Mouse (Mus musculus): ENCODE measurements at regions not wholly inside any gene's neighbourhood (a gene's known extent, or its start where the extent isn't known, plus 50 kb on each side); places are given as distances from the start of the nearest gene placed in this dataset.

DNA sequence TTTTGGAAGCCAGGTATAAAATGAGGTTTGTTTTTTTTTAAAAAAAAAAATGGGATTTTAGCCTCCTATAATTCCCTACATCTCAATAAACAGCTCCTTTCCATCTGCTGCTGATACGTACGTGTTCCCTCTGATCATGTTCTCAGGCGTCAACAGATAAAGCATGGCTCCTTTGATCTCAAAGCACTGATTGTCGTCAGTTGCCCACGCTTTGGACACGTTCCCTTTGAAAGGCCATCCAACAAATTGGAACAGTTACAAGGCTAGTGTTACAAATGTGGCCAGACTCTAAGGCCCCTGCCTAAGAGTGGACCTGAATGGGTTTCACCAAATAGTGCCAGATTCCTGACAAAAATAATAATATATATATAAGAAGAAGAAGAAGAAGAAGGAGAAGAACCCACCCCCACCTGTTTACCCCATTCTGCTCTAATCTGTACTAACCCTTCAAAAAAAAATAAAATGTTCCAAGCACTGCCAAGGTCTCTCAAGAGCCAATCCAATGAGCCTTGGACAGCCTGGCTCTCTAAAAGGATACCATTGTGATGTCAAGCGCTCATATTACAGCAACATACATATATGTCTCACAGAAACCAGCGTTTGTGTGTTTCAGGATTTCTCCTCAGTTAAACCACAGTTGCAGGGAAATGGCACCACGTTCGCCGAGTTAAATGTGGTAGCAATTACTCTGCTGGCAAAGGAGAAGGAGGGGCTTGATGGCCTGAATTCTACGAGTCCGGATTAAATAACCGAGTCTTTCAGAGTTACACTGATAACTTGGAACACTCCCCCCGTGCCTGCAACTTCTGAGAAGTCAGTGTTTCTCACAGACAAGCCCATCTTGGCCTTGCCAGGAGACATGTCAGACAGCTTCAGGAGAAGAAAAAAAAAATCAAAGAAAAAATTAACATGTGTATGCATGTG is 460.2 kb downstream of the Ate1 start:
- peaks cover 12% of the 10 kb centered on the region for H3K4me1 ChIP-seq
- WGBS = 82% methylated on average over 15 of the region's 15 CpGs
- no peak overlapping the region for H3K4me3 ChIP-seq
- H3K27me3 ChIP-seq (ENCODE audit: low read depth, poor library complexity, severe bottlenecking) = peaks cover 15% of the 10 kb centered on the region
- no peak overlapping the region for H3K27ac ChIP-seq (replicated peaks)
- DNase-seq (ENCODE audit: low spot score) = no peak
- no peaks in the 10 kb centered on the region for H3K9me3 ChIP-seq (replicated peaks)
- H3K36me3 ChIP-seq = no peaks in the 10 kb centered on the region

DNA sequence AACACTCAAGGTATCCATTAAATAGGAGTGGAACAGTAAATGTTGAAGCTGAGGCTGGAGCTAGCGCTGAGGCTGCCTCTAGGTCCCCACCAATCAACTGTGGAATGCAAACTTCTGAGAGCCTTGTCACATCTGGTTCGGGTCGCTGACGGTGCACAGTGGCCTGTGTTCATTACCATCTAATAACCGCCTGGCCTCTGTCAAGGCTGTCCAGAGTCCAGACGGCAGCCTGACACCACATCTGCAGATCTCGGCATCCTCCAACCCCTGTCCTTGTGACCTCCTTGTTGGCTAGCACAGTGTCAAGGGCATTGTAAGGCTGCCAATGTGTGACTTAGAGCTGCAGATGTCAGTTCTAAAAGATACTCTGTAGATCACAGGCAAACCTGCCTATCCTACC is 455.7 kb downstream of the Ate1 start:
- DNase-seq (ENCODE audit: low spot score) = no peak
- H3K9me3 ChIP-seq (replicated peaks) = no peaks in the 10 kb centered on the region
- WGBS = 72% methylated on average over 7 of the region's 7 CpGs
- H3K36me3 ChIP-seq = no peaks in the 10 kb centered on the region
- H3K4me3 ChIP-seq = no peak overlapping the region
- no peak overlapping the region; the same call in 1 of the 2 replicates for H3K27ac ChIP-seq (replicated peaks)
- peaks cover 18% of the 10 kb centered on the region for H3K4me1 ChIP-seq
- peaks cover 23% of the 10 kb centered on the region; the same call in 1 of the 2 replicates for H3K27me3 ChIP-seq (ENCODE audit: low read depth, poor library complexity, severe bottlenecking)

DNA sequence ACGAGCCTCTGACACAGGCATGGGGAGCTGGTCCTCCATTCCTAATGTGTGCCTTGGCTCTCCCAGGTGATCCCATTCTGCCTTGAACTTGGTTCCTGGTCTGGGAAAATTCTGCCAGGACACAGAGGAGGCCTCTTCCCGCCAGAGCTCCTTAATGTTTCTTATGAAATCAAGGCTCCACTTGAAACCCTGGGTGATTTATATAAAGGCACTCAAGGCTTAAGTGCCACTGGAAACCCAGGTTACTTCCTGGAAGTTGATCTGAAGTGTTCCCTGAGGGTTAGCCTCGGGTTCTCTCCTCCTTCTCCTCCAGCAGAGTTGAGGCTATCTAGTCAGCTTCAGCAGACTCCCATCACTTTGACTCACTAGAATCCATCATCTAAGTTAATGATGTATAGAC is 451.9 kb downstream of the Ate1 start:
- Histone ChIP-seq H3K36me3 (no peaks in the 10 kb centered on the region), H3K4me1 (peaks cover 17% of the 10 kb centered on the region), H3K27ac (replicated peaks) (no peak overlapping the region), H3K4me3 (no peak overlapping the region), H3K9me3 (replicated peaks) (no peaks in the 10 kb centered on the region), H3K27me3 (ENCODE audit: low read depth, poor library complexity, severe bottlenecking) (peaks cover 23% of the 10 kb centered on the region; the same call in 1 of the 2 replicates)
- WGBS = 78% methylated on average over 3 of the region's 3 CpGs
- DNase-seq (ENCODE audit: low spot score) = no peak

DNA sequence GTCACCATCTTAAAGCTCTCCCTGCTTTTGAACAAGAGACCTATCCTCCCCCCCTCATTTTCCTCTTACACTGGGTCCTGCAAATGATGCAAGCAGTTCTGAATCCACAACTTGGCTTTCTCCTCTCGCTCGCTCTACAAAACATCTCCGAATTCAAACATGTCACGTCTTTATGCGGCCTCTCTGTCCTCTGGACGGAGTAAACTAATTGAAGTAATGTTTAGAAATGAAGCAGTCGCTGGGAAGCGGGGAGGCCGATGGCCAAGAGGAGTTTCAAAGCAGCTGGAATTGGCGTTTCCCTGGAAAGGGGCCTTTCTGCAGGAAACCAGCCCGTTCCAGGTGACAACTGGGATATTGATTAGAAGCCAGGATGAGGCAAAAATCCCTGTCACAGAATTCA is 446.8 kb downstream of the Ate1 start:
- 73% methylated on average over 11 of the region's 11 CpGs for WGBS

DNA sequence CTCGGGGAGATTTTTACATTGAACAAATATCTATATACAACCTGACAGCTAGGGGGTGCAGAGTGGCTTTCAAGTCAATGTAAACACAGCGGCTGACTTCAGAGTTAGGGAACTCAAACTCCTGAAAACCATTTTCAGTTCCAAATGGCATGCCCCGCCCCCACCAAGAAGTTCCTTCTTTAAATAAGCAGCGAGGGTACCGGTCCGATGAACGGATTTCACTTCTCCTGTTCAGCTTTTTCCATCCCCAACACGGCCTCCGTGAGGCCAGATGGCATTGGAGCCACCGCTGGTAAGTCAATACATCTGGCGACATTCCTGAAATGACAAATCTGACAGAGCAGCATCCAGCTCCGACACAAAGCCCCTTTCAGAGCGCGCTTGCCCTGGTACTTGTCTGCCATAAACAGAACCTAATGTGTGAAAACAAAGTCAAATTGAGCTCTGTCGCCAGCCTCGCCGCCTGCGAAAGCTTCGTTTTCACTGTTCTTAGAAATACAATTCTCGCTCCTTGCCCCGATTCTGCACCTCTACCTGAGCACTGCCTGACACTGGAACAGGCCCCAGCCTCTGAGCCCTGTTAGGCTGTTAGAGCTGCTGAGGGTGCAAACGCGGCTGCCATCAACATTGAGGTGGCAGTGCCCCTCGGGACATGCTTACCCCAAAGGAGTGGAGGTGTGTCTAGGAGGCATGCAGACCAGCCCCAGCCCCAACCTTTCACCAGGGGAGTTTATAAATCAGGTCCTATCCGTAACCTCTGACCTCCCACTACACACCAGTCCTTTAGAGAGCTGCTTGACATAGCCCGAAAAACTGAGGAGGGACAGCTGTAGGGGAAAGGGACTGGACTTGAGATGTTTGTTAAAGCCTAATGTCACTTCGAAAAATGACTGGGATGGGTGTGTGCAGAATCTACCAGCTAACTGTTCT is 446.0 kb downstream of the Ate1 start:
- no peaks in the 10 kb centered on the region for H3K36me3 ChIP-seq
- H3K27me3 ChIP-seq (ENCODE audit: low read depth, poor library complexity, severe bottlenecking) = peaks cover 38% of the 10 kb centered on the region
- H3K27ac ChIP-seq (replicated peaks) = peak overlapping the region; percentile 47
- H3K4me1 ChIP-seq = peaks cover 17% of the 10 kb centered on the region
- WGBS = 36% methylated on average over 27 of the region's 27 CpGs
- no peaks in the 10 kb centered on the region for H3K9me3 ChIP-seq (replicated peaks)
- peak overlapping the region; percentile 39 for H3K4me3 ChIP-seq
- DNase-seq (ENCODE audit: low spot score) = peak; percentile 46

More for the DNA sequence above, 446.8 kb downstream of the Ate1 start:
- peaks cover 43% of the 10 kb centered on the region for H3K27me3 ChIP-seq (ENCODE audit: low read depth, poor library complexity, severe bottlenecking)
- no peaks in the 10 kb centered on the region for H3K9me3 ChIP-seq (replicated peaks)
- no peak overlapping the region; the same call in 1 of the 2 replicates for H3K27ac ChIP-seq (replicated peaks)
- peak overlapping the region; percentile 39 for H3K4me3 ChIP-seq
- no peak for DNase-seq (ENCODE audit: low spot score)
- H3K4me1 ChIP-seq = peaks cover 17% of the 10 kb centered on the region
- no peaks in the 10 kb centered on the region for H3K36me3 ChIP-seq

DNA sequence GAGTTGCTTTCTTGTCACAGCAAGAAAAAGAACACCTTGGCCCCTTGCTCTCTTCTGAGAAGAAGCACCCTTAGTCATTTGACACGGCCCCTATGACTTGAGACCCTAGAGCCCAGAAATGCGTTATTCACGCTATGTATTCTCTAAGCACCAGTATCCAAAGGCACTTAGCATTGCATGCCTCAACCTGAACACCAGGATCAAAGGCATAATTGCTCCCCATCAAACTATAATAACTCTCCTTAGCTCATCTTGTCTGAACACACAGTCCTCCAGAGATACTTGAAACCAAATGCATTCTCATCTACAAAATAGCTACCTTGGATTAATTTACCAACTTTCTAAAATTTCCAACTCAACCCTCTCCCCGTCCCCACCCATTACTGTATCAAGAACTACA is 437.5 kb downstream of the Ate1 start:
- peaks cover 3% of the 10 kb centered on the region; the same call in 1 of the 2 replicates for H3K4me1 ChIP-seq
- H3K36me3 ChIP-seq = no peaks in the 10 kb centered on the region
- no peaks in the 10 kb centered on the region for H3K9me3 ChIP-seq (replicated peaks)
- H3K27ac ChIP-seq (replicated peaks) = no peak overlapping the region
- H3K27me3 ChIP-seq (ENCODE audit: low read depth, poor library complexity, severe bottlenecking) = peaks cover 59% of the 10 kb centered on the region
- no peak for DNase-seq (ENCODE audit: low spot score)
- WGBS = 91% methylated on average over 4 of the region's 4 CpGs
- H3K4me3 ChIP-seq = no peak overlapping the region

DNA sequence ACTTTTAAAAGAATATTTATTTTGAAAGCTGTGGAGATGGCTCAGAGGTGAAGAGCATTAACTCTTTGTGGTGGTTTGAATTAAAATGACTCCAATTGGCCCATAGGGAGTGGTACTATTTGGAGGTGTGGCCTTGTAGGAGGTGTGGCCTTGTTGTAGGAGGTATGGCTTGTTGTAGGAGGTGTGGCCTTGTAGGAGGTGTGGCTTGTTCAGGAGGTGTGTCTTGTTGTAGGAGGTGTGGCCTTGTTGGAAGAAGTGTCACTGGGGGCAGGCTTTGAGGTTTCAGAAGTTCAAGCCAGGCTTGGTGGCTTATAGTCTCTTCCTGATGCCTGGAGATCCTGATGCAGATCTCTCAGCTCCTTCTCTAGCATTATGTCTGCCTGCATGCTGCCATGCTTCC is 434.5 kb downstream of the Ate1 start:
- Histone ChIP-seq H3K27me3 (ENCODE audit: low read depth, poor library complexity, severe bottlenecking) (peaks cover 66% of the 10 kb centered on the region), H3K36me3 (no peaks in the 10 kb centered on the region), H3K4me3 (no peak overlapping the region), H3K27ac (replicated peaks) (no peak overlapping the region), H3K9me3 (replicated peaks) (no peaks in the 10 kb centered on the region), H3K4me1 (peaks cover 3% of the 10 kb centered on the region; the same call in 1 of the 2 replicates)
- DNase-seq (ENCODE audit: low spot score) = no peak

DNA sequence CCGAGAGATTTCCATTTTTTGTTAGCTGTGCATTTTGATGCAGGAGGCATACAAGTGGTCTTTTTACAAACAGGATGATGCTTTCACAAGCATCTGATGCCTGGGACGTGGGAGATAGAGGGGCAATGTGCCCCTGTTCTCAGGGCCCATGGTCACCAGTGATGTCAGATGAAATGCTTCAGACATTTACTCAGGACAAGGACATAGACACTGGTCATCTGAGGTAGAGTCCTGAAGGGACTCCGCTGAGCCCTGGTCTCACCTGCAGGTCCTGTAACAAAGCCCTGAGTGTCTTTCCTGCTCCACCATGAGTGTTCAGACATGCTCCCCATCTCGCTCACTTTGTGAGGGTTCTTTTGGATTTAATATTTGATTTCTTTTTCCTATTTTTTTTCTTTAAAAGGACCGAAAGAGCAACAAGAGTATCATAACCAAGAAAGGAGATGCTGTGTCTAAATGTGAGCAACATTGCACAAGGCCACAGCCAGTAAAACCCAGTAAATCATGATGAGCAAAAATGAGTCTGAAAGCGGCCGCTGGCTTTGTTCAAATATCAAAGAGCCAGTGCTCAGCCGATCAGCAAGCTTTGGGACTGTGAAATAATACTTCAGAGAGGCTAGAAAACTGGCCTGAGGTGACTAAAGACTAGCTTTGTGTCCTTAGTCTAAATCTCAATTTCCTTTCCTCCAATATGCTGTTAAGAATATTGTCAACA is 430.1 kb downstream of the Ate1 start:
- Histone ChIP-seq H3K27ac (replicated peaks) (no peak overlapping the region), H3K4me1 (peaks cover 7% of the 10 kb centered on the region), H3K27me3 (ENCODE audit: low read depth, poor library complexity, severe bottlenecking) (peaks cover 48% of the 10 kb centered on the region), H3K36me3 (no peaks in the 10 kb centered on the region), H3K9me3 (replicated peaks) (no peaks in the 10 kb centered on the region), H3K4me3 (no peak overlapping the region)
- WGBS = 85% methylated on average over 8 of the region's 8 CpGs
- DNase-seq (ENCODE audit: low spot score) = no peak

DNA sequence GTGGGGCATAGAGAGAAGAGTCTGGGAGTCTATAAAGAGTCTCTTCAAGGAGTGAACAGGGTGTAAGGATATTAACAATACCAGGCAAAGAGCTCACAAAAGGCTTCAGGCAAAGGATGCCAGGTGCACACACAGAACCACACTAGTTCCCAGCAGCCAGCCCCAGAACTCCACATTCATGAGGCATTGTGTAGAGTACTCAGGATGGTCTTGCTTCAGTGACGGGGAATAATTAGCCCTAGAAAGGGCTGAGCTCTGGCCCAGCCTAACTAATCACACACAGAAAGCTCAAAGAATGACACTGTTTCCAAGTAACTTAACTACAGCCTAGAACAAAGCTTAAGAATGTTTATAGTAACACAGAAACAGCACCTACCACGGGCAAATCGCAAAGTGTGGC is 428.2 kb downstream of the Ate1 start:
- no peak overlapping the region for H3K27ac ChIP-seq (replicated peaks)
- H3K9me3 ChIP-seq (replicated peaks) = no peaks in the 10 kb centered on the region
- H3K36me3 ChIP-seq = no peaks in the 10 kb centered on the region
- peaks cover 40% of the 10 kb centered on the region for H3K27me3 ChIP-seq (ENCODE audit: low read depth, poor library complexity, severe bottlenecking)
- H3K4me3 ChIP-seq = no peak overlapping the region
- peak; percentile 46 for DNase-seq (ENCODE audit: low spot score)
- peaks cover 7% of the 10 kb centered on the region for H3K4me1 ChIP-seq
- WGBS = 30% methylated on average over 3 of the region's 3 CpGs

DNA sequence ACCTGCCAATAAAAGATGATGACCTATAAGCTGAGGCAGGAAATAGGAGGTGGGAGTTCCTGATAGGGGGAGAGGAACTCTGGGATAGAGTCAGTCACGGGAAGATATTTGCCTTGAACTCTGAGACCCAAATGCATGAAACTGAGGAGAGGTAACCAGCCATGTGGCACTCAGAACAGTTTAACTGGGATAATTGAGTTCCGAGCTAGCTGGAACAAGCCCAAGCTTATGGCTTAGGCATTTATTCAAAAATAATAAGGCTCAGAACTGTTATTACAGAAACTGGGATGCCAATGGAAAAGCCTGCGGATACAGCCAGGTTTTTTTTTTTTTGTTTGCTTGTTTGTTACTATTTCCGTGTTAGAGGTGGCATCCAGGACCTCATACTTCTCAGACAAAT is 425.0 kb downstream of the Ate1 start:
- peaks cover 7% of the 10 kb centered on the region for H3K4me1 ChIP-seq
- H3K27ac ChIP-seq (replicated peaks) = no peak overlapping the region
- H3K27me3 ChIP-seq (ENCODE audit: low read depth, poor library complexity, severe bottlenecking) = peaks cover 36% of the 10 kb centered on the region
- H3K36me3 ChIP-seq = no peaks in the 10 kb centered on the region
- H3K9me3 ChIP-seq (replicated peaks) = no peaks in the 10 kb centered on the region
- DNase-seq (ENCODE audit: low spot score) = no peak
- no peak overlapping the region for H3K4me3 ChIP-seq
- 93% methylated on average over 4 of the region's 4 CpGs for WGBS

DNA sequence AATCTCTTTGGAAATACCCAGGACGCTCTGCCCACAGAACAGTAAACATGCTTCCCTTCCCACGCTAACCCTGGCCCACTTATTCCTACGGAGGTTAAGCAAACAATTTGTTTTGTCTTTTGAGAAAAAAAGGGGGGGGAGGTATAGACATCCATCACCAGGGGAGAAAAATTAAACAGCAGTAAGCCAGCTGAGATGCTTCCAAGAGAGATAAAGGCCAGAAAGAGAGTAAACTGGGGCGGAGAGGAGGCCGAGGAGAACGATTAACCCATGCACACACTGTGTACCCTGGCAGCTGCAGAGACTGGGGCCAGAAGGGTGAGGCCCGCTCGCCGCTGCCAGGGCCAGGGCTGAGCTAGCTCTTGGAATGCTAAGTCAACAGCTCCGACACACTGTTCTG is 421.6 kb downstream of the Ate1 start:
- DNase-seq (ENCODE audit: low spot score) = no peak
- H3K9me3 ChIP-seq (replicated peaks) = no peaks in the 10 kb centered on the region
- H3K4me1 ChIP-seq = no peaks in the 10 kb centered on the region
- H3K27ac ChIP-seq (replicated peaks) = no peak overlapping the region
- WGBS = 78% methylated on average over 10 of the region's 10 CpGs
- H3K27me3 ChIP-seq (ENCODE audit: low read depth, poor library complexity, severe bottlenecking) = peaks cover 42% of the 10 kb centered on the region
- H3K36me3 ChIP-seq = no peaks in the 10 kb centered on the region
- no peak overlapping the region for H3K4me3 ChIP-seq

DNA sequence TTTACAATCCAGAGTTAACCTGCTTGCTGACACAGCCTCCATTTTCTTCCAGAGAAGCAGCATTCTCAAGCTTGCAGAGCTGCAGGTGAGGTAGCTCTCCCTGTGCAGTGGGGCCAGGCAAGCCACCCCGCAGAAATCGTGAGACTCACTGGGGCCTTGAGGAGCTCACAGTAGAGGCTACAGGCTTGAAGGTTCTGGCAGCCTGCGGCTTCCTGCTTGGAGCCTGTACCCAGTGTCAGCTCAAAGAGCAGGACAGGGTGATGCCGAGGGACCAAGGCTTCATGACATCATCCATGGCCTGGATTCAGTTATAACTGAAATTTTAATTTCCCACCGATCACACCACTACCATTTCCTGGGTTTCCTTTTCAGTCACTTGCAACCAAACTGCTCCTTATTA is 417.5 kb downstream of the Ate1 start:
- H3K9me3 ChIP-seq (replicated peaks) = no peaks in the 10 kb centered on the region
- H3K27me3 ChIP-seq (ENCODE audit: low read depth, poor library complexity, severe bottlenecking) = peaks cover 30% of the 10 kb centered on the region
- no peak for DNase-seq (ENCODE audit: low spot score)
- no peak overlapping the region for H3K4me3 ChIP-seq
- H3K36me3 ChIP-seq = no peaks in the 10 kb centered on the region
- 83% methylated on average over 5 of the region's 5 CpGs for WGBS
- H3K4me1 ChIP-seq = peaks cover 9% of the 10 kb centered on the region
- H3K27ac ChIP-seq (replicated peaks) = no peak overlapping the region

Data from midbrain, embryonic 10.5 days (tissue).